Mouse (Mus musculus): ENCODE measurements around the gene Senp6. TPM values are rescaled to one million over a fixed set of nuclear protein-coding genes. Genes with fewer than 3 reads are reported as not detected.

Gene Senp6
- polyA plus RNA-seq, 1 experiment from 2014 or later: 48.2 TPM

GRCm38 (mm10) chr9:80181692-80182091, 115.0 kb downstream of the Senp6 start:
- Histone ChIP-seq H3K9me3 (no peaks in the 10 kb centered on the region), H3K27ac (no peak overlapping the region), H3K27me3 (ENCODE audit: insufficient read depth, poor library complexity, severe bottlenecking) (no peaks in the 10 kb centered on the region), H3K4me1 (replicated peaks) (peaks cover 17% of the 10 kb centered on the region; the same call in 1 of the 2 replicates), H3K36me3 (no peaks in the 10 kb centered on the region), H3K4me3 (no peak overlapping the region)
- WGBS: 94% methylated on average over 1 of the region's 1 CpGs
- DNase-seq (ENCODE audit: low spot score): no peak

- H3K27ac ChIP-seq: no peak overlapping the region
- H3K4me1 ChIP-seq (replicated peaks): peaks cover 22% of the 10 kb centered on the region; the same call in 1 of the 2 replicates
- 78% methylated on average over 5 of the region's 5 CpGs for WGBS
- H3K4me3 ChIP-seq: no peak overlapping the region
- H3K36me3 ChIP-seq: no peaks in the 10 kb centered on the region
- H3K9me3 ChIP-seq: no peaks in the 10 kb centered on the region
- H3K27me3 ChIP-seq (ENCODE audit: insufficient read depth, poor library complexity, severe bottlenecking): no peaks in the 10 kb centered on the region
- no peak for DNase-seq (ENCODE audit: low spot score)
Observed at GRCm38 (mm10) chr9:80184138-80184537, 117.4 kb downstream of the Senp6 start.

- Histone ChIP-seq H3K4me1 (replicated peaks) (peaks cover 17% of the 10 kb centered on the region; the same call in 1 of the 2 replicates), H3K4me3 (no peak overlapping the region), H3K9me3 (no peaks in the 10 kb centered on the region), H3K27me3 (ENCODE audit: insufficient read depth, poor library complexity, severe bottlenecking) (no peaks in the 10 kb centered on the region), H3K27ac (no peak overlapping the region), H3K36me3 (no peaks in the 10 kb centered on the region)
- DNase-seq (ENCODE audit: low spot score): no peak
- WGBS: 50% methylated on average over 3 of the region's 3 CpGs
Observed at GRCm38 (mm10) chr9:80185737-80186136, 119.0 kb downstream of the Senp6 start.

- H3K4me3 ChIP-seq: no peak overlapping the region
- no peak for DNase-seq (ENCODE audit: low spot score)
- H3K36me3 ChIP-seq: no peaks in the 10 kb centered on the region
- H3K27ac ChIP-seq: peak overlapping the region; percentile 31; the same call in 1 of the 2 replicates
- WGBS: 88% methylated on average over 8 of the region's 8 CpGs
- peaks cover 17% of the 10 kb centered on the region; the same call in 1 of the 2 replicates for H3K4me1 ChIP-seq (replicated peaks)
- H3K27me3 ChIP-seq (ENCODE audit: insufficient read depth, poor library complexity, severe bottlenecking): no peaks in the 10 kb centered on the region
- H3K9me3 ChIP-seq: no peaks in the 10 kb centered on the region
Observed at GRCm38 (mm10) chr9:80186693-80187092, 120.0 kb downstream of the Senp6 start.

- no peaks in the 10 kb centered on the region for H3K36me3 ChIP-seq
- no peaks in the 10 kb centered on the region for H3K9me3 ChIP-seq
- WGBS: 48% methylated on average over 5 of the region's 5 CpGs
- H3K27ac ChIP-seq: no peak overlapping the region
- no peaks in the 10 kb centered on the region for H3K27me3 ChIP-seq (ENCODE audit: insufficient read depth, poor library complexity, severe bottlenecking)
- peaks cover 17% of the 10 kb centered on the region; the same call in 1 of the 2 replicates for H3K4me1 ChIP-seq (replicated peaks)
- no peak for DNase-seq (ENCODE audit: low spot score)
- H3K4me3 ChIP-seq: no peak overlapping the region
Observed at GRCm38 (mm10) chr9:80188324-80188893, 121.7 kb downstream of the Senp6 start.

GRCm38 (mm10) chr9:80191240-80191639, 124.5 kb downstream of the Senp6 start:
- WGBS: 80% methylated on average over 6 of the region's 6 CpGs
- H3K27ac ChIP-seq: 0 out of 2 replicates have a peak overlapping the region, but pooled peaks have one; percentile 16

GRCm38 (mm10) chr9:80192324-80192723, 125.6 kb downstream of the Senp6 start:
- H3K9me3 ChIP-seq: no peaks in the 10 kb centered on the region
- H3K4me3 ChIP-seq: no peak overlapping the region
- no peak overlapping the region for H3K27ac ChIP-seq
- DNase-seq (ENCODE audit: low spot score): no peak
- H3K4me1 ChIP-seq (replicated peaks): peaks cover 19% of the 10 kb centered on the region
- no peaks in the 10 kb centered on the region for H3K36me3 ChIP-seq
- 87% methylated on average over 10 of the region's 10 CpGs for WGBS
- no peaks in the 10 kb centered on the region for H3K27me3 ChIP-seq (ENCODE audit: insufficient read depth, poor library complexity, severe bottlenecking)

More at GRCm38 (mm10) chr9:80191240-80191639, 124.5 kb downstream of the Senp6 start:
- no peak for DNase-seq (ENCODE audit: low spot score)
- Histone ChIP-seq H3K4me1 (replicated peaks) (peaks cover 14% of the 10 kb centered on the region), H3K9me3 (no peaks in the 10 kb centered on the region), H3K36me3 (no peaks in the 10 kb centered on the region), H3K27me3 (ENCODE audit: insufficient read depth, poor library complexity, severe bottlenecking) (no peaks in the 10 kb centered on the region), H3K4me3 (no peak overlapping the region)

GRCm38 (mm10) chr9:80194446-80194845, 127.7 kb downstream of the Senp6 start:
- no peaks in the 10 kb centered on the region for H3K36me3 ChIP-seq
- H3K4me1 ChIP-seq (replicated peaks): peaks cover 19% of the 10 kb centered on the region
- no peak for DNase-seq (ENCODE audit: low spot score)
- H3K4me3 ChIP-seq: no peak overlapping the region
- H3K27me3 ChIP-seq (ENCODE audit: insufficient read depth, poor library complexity, severe bottlenecking): no peaks in the 10 kb centered on the region
- H3K9me3 ChIP-seq: no peaks in the 10 kb centered on the region
- no peak overlapping the region for H3K27ac ChIP-seq
- 74% methylated on average over 6 of the region's 6 CpGs for WGBS

Other genes starting within 250 kb of the Senp6 start
- gene Filip1, start 54.1 kb upstream of the Senp6 start, polyA plus RNA-seq (2016; fragmentation: Nextera tagmentation; extraction: Ambion mirVana): 4.1 and 7.8 TPM in 2 replicates
- gene Myo6, start 98.1 kb downstream of the Senp6 start, polyA plus RNA-seq (2016; fragmentation: Nextera tagmentation; extraction: Ambion mirVana): 8.8 and 11.2 TPM in 2 replicates

All from hindbrain, embryonic 10.5 days (tissue).